Mouse (Mus musculus) central nervous system, embryonic 11.5 days (tissue): ENCODE results near the gene Cel. TPM values are rescaled to one million over a fixed set of nuclear protein-coding genes. Genes with fewer than 3 reads are reported as not detected.

ENCODE experiments used
- polyA plus RNA-seq: library from polyadenylated mRNA; depleted of rRNA; stranded (reverse); fragments of >200 nt; gene quantifications from 2 replicates; pipeline ENCODE4 v1.2.3, GENCODE M21; 2012; rRNA removed

Cel gene
- 0.02 and 0.06 TPM in 2 replicates for polyA plus RNA-seq

DNA sequence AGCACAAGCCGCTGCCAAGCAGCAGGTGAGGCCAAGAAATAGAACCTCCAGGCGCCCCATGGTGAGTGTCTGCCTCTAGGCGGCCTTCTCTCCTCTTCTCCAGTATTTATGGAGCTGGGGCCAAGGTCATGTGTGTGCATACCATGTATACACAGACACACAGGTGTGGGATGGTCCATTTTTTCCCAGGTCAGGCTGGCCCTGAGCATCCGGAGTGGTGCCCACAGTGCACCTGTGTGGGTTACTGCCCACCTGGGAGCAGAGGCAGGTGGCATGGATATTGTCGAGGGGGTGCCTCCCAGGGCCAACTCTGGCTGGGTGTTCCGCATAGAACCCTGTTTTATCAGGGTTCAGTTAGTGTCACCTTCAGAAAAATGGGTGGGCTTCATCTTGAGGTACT, at the start of gene Cel:
TSS of gene Cel (minus strand) at position 101 of the 400 bp plus-strand sequence.

DNA sequence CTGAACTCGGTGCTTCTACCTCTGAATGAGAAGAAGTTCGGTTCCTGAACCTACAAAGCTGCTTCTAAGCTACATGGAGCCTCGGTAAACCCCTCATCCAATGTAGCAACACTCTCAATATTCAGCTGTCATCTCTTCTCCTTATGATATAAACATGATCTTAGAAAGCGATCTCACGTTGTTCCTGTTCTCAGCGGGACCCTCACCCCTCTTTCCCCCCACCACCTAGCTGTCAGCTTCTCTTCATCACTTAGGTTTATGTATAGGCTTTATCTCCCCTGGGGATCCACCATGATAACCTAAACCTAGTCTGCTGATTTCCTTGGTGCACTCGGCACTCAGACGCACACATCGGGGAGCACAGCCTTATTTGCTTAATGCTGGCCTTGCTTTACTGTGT, 20.4 kb upstream of the Cel start, which contains the start of gene Gtf3c5:
TSS of gene Gtf3c5 (minus strand) at position 101 of the 400 bp plus-strand sequence.

DNA sequence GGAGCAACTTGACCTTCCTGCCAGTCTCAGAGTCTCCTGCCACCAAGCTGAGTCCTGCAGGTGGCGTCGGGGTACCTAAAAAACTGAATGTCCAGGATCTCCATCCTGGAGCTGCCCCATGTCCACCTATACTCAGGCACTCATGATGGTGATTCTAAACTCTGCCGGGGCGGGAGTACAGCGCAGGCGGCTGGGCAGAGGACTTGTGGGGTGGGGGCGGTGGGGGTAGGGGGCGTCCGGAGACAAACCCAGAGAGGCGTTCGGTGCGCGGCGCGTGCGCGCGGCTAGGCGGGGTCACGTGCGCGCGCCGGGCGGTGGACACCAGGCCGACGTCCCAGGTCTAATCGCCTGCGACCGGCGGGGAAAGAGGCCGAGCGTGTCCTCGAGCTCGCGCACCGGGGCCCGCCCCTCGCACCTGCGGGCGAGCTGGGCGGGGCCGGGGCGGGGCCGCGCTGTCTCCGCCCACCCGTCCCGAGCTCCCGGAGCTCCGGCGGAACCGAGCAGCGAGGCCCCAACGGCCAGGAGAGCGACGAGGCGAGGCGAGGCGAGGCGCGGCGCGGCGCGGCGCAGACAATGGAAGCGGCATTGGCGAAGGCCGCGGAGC, 50.3 kb downstream of the Cel start, which contains the start of gene Ralgds:
TSS of gene Ralgds (plus strand) at position 328 of the 604 bp plus-strand sequence.

DNA sequence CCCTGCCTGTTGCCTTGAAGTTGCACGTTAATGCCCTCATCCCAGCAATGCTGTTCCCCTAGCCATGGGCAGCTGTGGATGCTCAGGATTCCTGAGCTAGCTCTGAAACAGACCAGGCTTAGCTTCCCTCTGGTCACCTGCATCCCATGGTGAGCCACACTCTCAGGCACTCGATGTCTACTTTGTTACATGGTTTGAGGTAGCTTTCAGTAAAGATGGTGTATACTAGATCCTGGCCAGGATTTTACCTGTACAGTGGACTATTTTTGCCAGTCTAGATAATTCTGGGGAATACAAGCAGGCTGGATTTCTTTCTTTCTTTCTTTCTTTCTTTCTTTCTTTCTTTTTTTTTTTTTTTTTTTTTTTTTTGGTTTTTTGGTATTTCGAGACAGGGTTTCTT, 57.4 kb downstream of the Cel start, which contains the start of gene Gm10134:
TSS of gene Gm10134 (plus strand) at position 301 of the 400 bp plus-strand sequence.

Other genes with a start within 250 kb of the Cel start
- gene Ppp1r26, start 116.6 kb downstream of the Cel start, polyA plus RNA-seq = 9.9 and 11.1 TPM in 2 replicates
- 0.40 and 0.55 TPM in 2 replicates for gene 1700007K13Rik, start 97.1 kb downstream of the Cel start, polyA plus RNA-seq
- 27.8 and 52.9 TPM in 2 replicates for gene Mrps2, start 95.3 kb downstream of the Cel start, polyA plus RNA-seq
- 0.41 and 0.81 TPM in 2 replicates for gene Gbgt1, start 66.5 kb downstream of the Cel start, polyA plus RNA-seq
- 0.42 and 0.97 TPM in 2 replicates for gene Gm10134, start 57.3 kb downstream of the Cel start, polyA plus RNA-seq
- 76.5 and 84.6 TPM in 2 replicates for gene Ralgds, start 50.3 kb downstream of the Cel start, polyA plus RNA-seq
- 52.6 and 56.7 TPM in 2 replicates for gene Gtf3c5, start 20.3 kb upstream of the Cel start, polyA plus RNA-seq
- gene Gfi1b, start 58.6 kb upstream of the Cel start, polyA plus RNA-seq = 5.2 and 5.5 TPM in 2 replicates
- gene Tsc1, start 77.8 kb upstream of the Cel start, polyA plus RNA-seq = 21.7 and 25.1 TPM in 2 replicates
- 1.1 and 1.5 TPM in 2 replicates for gene Spaca9, start 136.3 kb upstream of the Cel start, polyA plus RNA-seq
- gene Ak8, start 136.8 kb upstream of the Cel start, polyA plus RNA-seq = 0.29 and 0.39 TPM in 2 replicates